Mouse (Mus musculus) heart, embryonic 16.5 days (tissue): Measurements from ENCODE around the gene BC048562. TPM values are rescaled to one million over a fixed set of nuclear protein-coding genes. Genes with fewer than 3 reads are reported as not detected.

Source experiments
- ATAC-seq: fragments of 200-750 bp; cut with Nextera tagmentation; replicated peaks from 2 replicates; pipeline ENCODE4 v1.8.0; 2017; ENCODE audit warnings: moderate number of reproducible peaks; ENCODE audit not compliant: insufficient read depth, low FRiP score; ENCODE audit errors: extremely low read depth
- H3K27ac ChIP-seq: fragments of 300-500 bp; sonication (generic); 2 replicates; pipeline ENCODE4 v1.5.1; 2014; ENCODE audit warnings: mild to moderate bottlenecking, low read length, control low read depth, moderate library complexity
- H3K27me3 ChIP-seq: fragments of 300-500 bp; sonication (generic); 2 replicates; pipeline ENCODE4 v1.6.1; 2014; ENCODE audit warnings: low read length, mixed read lengths; ENCODE audit not compliant: control insufficient read depth, insufficient read depth
- H3K36me3 ChIP-seq: fragments of 300-500 bp; sonication (generic); 2 replicates; pipeline ENCODE4 v1.6.1; 2014; ENCODE audit not compliant: control insufficient read depth, insufficient read depth
- H3K4me1 ChIP-seq: fragments of 300-500 bp; sonication (generic); 2 replicates; pipeline ENCODE4 v1.6.1; 2014; ENCODE audit warnings: low read length, mixed read lengths; ENCODE audit not compliant: control insufficient read depth, insufficient read depth
- H3K4me2 ChIP-seq: fragments of 300-500 bp; sonication (generic); 2 replicates; pipeline ENCODE4 v1.6.1; 2014; ENCODE audit warnings: low read depth, mild to moderate bottlenecking, control low read depth, low read length
- H3K4me3 ChIP-seq: fragments of 300-500 bp; sonication (generic); 2 replicates; pipeline ENCODE4 v1.5.1; 2014; ENCODE audit warnings: mild to moderate bottlenecking, control low read depth, low read length
- H3K9ac ChIP-seq: fragments of 300-500 bp; sonication (generic); 2 replicates; pipeline ENCODE4 v1.6.1; 2014; ENCODE audit warnings: low read length, control low read depth
- H3K9me3 ChIP-seq: fragments of 300-500 bp; sonication (generic); replicated peaks from 2 replicates; pipeline ENCODE4 v1.6.1; 2016; ENCODE audit warnings: low read length; ENCODE audit not compliant: control insufficient read depth
- WGBS: fragments of 180-500 bp; shearing (Covaris S2); extraction: QIAGEN DNeasy Blood & Tissue Kit; methylation state at CpG from one replicate; pipeline ENCODE4 v1.1.7; 2014; 5-methylcytosine and 5-hydroxymethylcytosine counted together
- polyA plus RNA-seq: library from polyadenylated mRNA; unstranded; fragments of >200 nt; fragmentation: Nextera tagmentation; extraction: Ambion mirVana; gene quantifications from 2 replicates; pipeline ENCODE4 v1.2.1, GENCODE M21; 2015

The BC048562 gene
- polyA plus RNA-seq, 1 experiment from 2014 or later, result not detected

GRCm38 (mm10) chr9:108489702-108490558 lies 53.6 kb downstream of the BC048562 start:
- Histone ChIP-seq H3K36me3 (peaks cover 66% of the 10 kb centered on the region), H3K4me1 (peaks cover 17% of the 10 kb centered on the region), H3K27ac (peak overlapping the region; percentile 97), H3K9ac (peak overlapping the region; percentile 92), H3K9me3 (no peaks in the 10 kb centered on the region), H3K27me3 (no peaks in the 10 kb centered on the region), H3K4me2 (peak overlapping the region; percentile 95), H3K4me3 (peak overlapping the region; percentile 80)
- 66% methylated on average over 26 of the region's 26 CpGs for WGBS
- ATAC-seq, result no peak; the same call in 1 of the 2 replicates

GRCm38 (mm10) chr9:108490559-108491285 lies 54.4 kb downstream of the BC048562 start, which contains the start of gene Usp19:
Gene Usp19, plus strand, starts transcription at chr9:108490602.
- H3K4me2 ChIP-seq, result peak within 1 kb of the TSS; percentile 95
- peaks cover 65% of the 10 kb centered on the region for H3K36me3 ChIP-seq
- no peaks in the 10 kb centered on the region for H3K27me3 ChIP-seq
- under 1% methylated on average over 69 of the region's 69 CpGs for WGBS
- H3K4me1 ChIP-seq, result peaks cover 17% of the 10 kb centered on the region
- no peaks in the 10 kb centered on the region for H3K9me3 ChIP-seq
- H3K27ac ChIP-seq, result peak within 1 kb of the TSS; percentile 97
- H3K9ac ChIP-seq, result peak within 1 kb of the TSS; percentile 92
- H3K4me3 ChIP-seq, result peak within 1 kb of the TSS; percentile 80
- ATAC-seq, result peak; percentile 94

- H3K9ac ChIP-seq, result peak overlapping the region; percentile 92
- H3K36me3 ChIP-seq, result peaks cover 65% of the 10 kb centered on the region
- WGBS, result 3% methylated on average over 12 of the region's 12 CpGs
- H3K27me3 ChIP-seq, result no peaks in the 10 kb centered on the region
- no peaks in the 10 kb centered on the region for H3K9me3 ChIP-seq
- ATAC-seq, result 0 out of 2 replicates have a peak, but pooled peaks have one; percentile 5
- H3K4me3 ChIP-seq, result peak overlapping the region; percentile 80
- H3K4me2 ChIP-seq, result peak overlapping the region; percentile 95
- peak overlapping the region; percentile 97 for H3K27ac ChIP-seq
- peaks cover 17% of the 10 kb centered on the region for H3K4me1 ChIP-seq
Measured at GRCm38 (mm10) chr9:108491286-108491580, 55.0 kb downstream of the BC048562 start.

- H3K9me3 ChIP-seq, result no peaks in the 10 kb centered on the region
- no peaks in the 10 kb centered on the region for H3K27me3 ChIP-seq
- 67% methylated on average over 16 of the region's 16 CpGs for WGBS
- ATAC-seq, result no peak
- H3K4me3 ChIP-seq, result peak overlapping the region; percentile 80
- peak overlapping the region; percentile 19 for H3K27ac ChIP-seq
- peaks cover 64% of the 10 kb centered on the region for H3K36me3 ChIP-seq
- H3K9ac ChIP-seq, result peak overlapping the region; percentile 92
- H3K4me2 ChIP-seq, result peak overlapping the region; percentile 95
- peaks cover 17% of the 10 kb centered on the region for H3K4me1 ChIP-seq
Measured at GRCm38 (mm10) chr9:108492043-108492750, 55.9 kb downstream of the BC048562 start.

- Histone ChIP-seq H3K27me3 (no peaks in the 10 kb centered on the region), H3K4me2 (no peak overlapping the region), H3K4me3 (no peak overlapping the region), H3K9ac (no peak overlapping the region), H3K36me3 (peaks cover 67% of the 10 kb centered on the region), H3K9me3 (no peaks in the 10 kb centered on the region), H3K4me1 (peaks cover 17% of the 10 kb centered on the region), H3K27ac (no peak overlapping the region)
- ATAC-seq, result no peak
- WGBS, result 93% methylated on average over 8 of the region's 8 CpGs
Measured at GRCm38 (mm10) chr9:108493246-108493645, 57.0 kb downstream of the BC048562 start.

- no peaks in the 10 kb centered on the region for H3K9me3 ChIP-seq
- WGBS, result 94% methylated on average over 19 of the region's 19 CpGs
- no peak overlapping the region for H3K4me3 ChIP-seq
- no peak overlapping the region for H3K4me2 ChIP-seq
- no peak overlapping the region for H3K9ac ChIP-seq
- H3K4me1 ChIP-seq, result peaks cover 17% of the 10 kb centered on the region
- no peak for ATAC-seq
- H3K36me3 ChIP-seq, result peaks cover 70% of the 10 kb centered on the region
- H3K27ac ChIP-seq, result no peak overlapping the region
- no peaks in the 10 kb centered on the region for H3K27me3 ChIP-seq
Measured at GRCm38 (mm10) chr9:108494146-108494825, 58.0 kb downstream of the BC048562 start.

GRCm38 (mm10) chr9:108494905-108495304 lies 58.6 kb downstream of the BC048562 start:
- Histone ChIP-seq H3K27me3 (no peaks in the 10 kb centered on the region), H3K9me3 (no peaks in the 10 kb centered on the region), H3K27ac (no peak overlapping the region), H3K36me3 (peaks cover 71% of the 10 kb centered on the region), H3K4me3 (no peak overlapping the region), H3K4me2 (no peak overlapping the region), H3K4me1 (peaks cover 16% of the 10 kb centered on the region), H3K9ac (no peak overlapping the region)
- WGBS, result 81% methylated on average over 10 of the region's 10 CpGs
- no peak for ATAC-seq
